ENCODE assay signal across 9 mouse cellular contexts in genomic region chr2:105188182-105188581, GRCm38 (mm10). TPM values are rescaled to one million over a fixed set of nuclear protein-coding genes. Genes with fewer than 3 reads are reported as not detected.
DNase-seq lines count a peak whose midpoint lies in the region; ATAC-seq and TF ChIP-seq lines count a peak whose summit lies in the region.
"Had no signal": no experiment of that assay in that cellular context is flagged by ENCODE, and none has a peak within 500 bp of the region (broad histone marks: within the 10 kb centered on the region; RNA-seq: fewer than 3 reads in every experiment).

No protein-coding gene starts in this region.

- WGBS in heart, embryonic 10.5 days = 76% methylated on average over 10 of the region's 10 CpGs
- WGBS in heart, embryonic 12.5 days = 76% methylated on average over 10 of the region's 10 CpGs
- WGBS in midbrain, embryonic 14.5 days = 77% methylated on average over 10 of the region's 10 CpGs
- 82% methylated on average over 10 of the region's 10 CpGs for WGBS in midbrain, embryonic 16.5 days

- peak; percentile 32; the same call in 1 of the 2 replicates for TF ChIP-seq CTCF in cortical plate, adult 2 months (IDR thresholded peaks at IDR 0.05; ENCODE audit: extremely low read depth, insufficient read depth, low read length)

- no peaks in the 10 kb centered on the region; the same call in 1 of the 2 replicates for H3K27me3 ChIP-seq in heart, embryonic 10.5 days (ENCODE audit: insufficient read depth, poor library complexity, severe bottlenecking)
- H3K27me3 ChIP-seq in heart, embryonic 12.5 days (replicated peaks) = no peaks in the 10 kb centered on the region
- H3K27me3 ChIP-seq in midbrain, embryonic 14.5 days (ENCODE audit: control insufficient read depth, insufficient read depth, low read length) = no peaks in the 10 kb centered on the region
- H3K27me3 ChIP-seq in midbrain, embryonic 16.5 days (ENCODE audit: control insufficient read depth, insufficient read depth, low read depth, low read length) = no peaks in the 10 kb centered on the region
- peaks cover 2% of the 10 kb centered on the region; the same call in 1 of the 2 replicates for H3K27me3 ChIP-seq in splenic B cell, adult 2 months (ENCODE audit: control insufficient read depth, insufficient read depth, low read length, poor library complexity, severe bottlenecking)

- H3K4me2 ChIP-seq in heart, embryonic 12.5 days = no peak overlapping the region
- no peak overlapping the region for H3K4me2 ChIP-seq in midbrain, embryonic 14.5 days (ENCODE audit: low read length)
- no peak overlapping the region for H3K4me2 ChIP-seq in midbrain, embryonic 16.5 days (ENCODE audit: low read length)

- H3K9me3 ChIP-seq in heart, embryonic 10.5 days = no peaks in the 10 kb centered on the region
- H3K9me3 ChIP-seq in heart, embryonic 12.5 days (replicated peaks) = no peaks in the 10 kb centered on the region
- no peaks in the 10 kb centered on the region for H3K9me3 ChIP-seq in midbrain, embryonic 14.5 days (ENCODE audit: control insufficient read depth, low read length)
- no peaks in the 10 kb centered on the region for H3K9me3 ChIP-seq in midbrain, embryonic 16.5 days (replicated peaks; ENCODE audit: control insufficient read depth, low read length, poor library complexity, severe bottlenecking)

- TF ChIP-seq POLR2A in cortical plate, adult 2 months (IDR thresholded peaks at IDR 0.05; ENCODE audit: extremely low read depth, insufficient read depth, low read length) = no peak

- H3K27ac ChIP-seq in heart, embryonic 10.5 days = no peak overlapping the region
- H3K27ac ChIP-seq in heart, embryonic 12.5 days (ENCODE audit: poor library complexity, severe bottlenecking) = no peak overlapping the region
- H3K27ac ChIP-seq in midbrain, embryonic 14.5 days (replicated peaks; ENCODE audit: low read depth, low read length) = no peak overlapping the region
- no peak overlapping the region for H3K27ac ChIP-seq in midbrain, embryonic 16.5 days (ENCODE audit: low read length)
- no peak overlapping the region for H3K27ac ChIP-seq in cortical plate, adult 2 months (ENCODE audit: insufficient read depth, low read length)

- H3K4me1 ChIP-seq in heart, embryonic 10.5 days = no peaks in the 10 kb centered on the region; the same call in 1 of the 2 replicates
- H3K4me1 ChIP-seq in heart, embryonic 12.5 days (replicated peaks) = no peaks in the 10 kb centered on the region
- H3K4me1 ChIP-seq in midbrain, embryonic 14.5 days (ENCODE audit: control insufficient read depth, insufficient read depth, low read length) = no peaks in the 10 kb centered on the region
- no peaks in the 10 kb centered on the region for H3K4me1 ChIP-seq in midbrain, embryonic 16.5 days (ENCODE audit: control insufficient read depth, insufficient read depth, low read length)
- H3K4me1 ChIP-seq in cortical plate, adult 2 months (ENCODE audit: control insufficient read depth, insufficient read depth, low read length) = no peaks in the 10 kb centered on the region

- no peaks in the 10 kb centered on the region for H3K36me3 ChIP-seq in heart, embryonic 10.5 days
- H3K36me3 ChIP-seq in heart, embryonic 12.5 days = no peaks in the 10 kb centered on the region
- H3K36me3 ChIP-seq in midbrain, embryonic 14.5 days (ENCODE audit: control insufficient read depth, insufficient read depth, low read length) = no peaks in the 10 kb centered on the region
- H3K36me3 ChIP-seq in midbrain, embryonic 16.5 days (ENCODE audit: control insufficient read depth, insufficient read depth, low read length) = no peaks in the 10 kb centered on the region
- H3K36me3 ChIP-seq in splenic B cell, adult 2 months (ENCODE audit: control insufficient read depth, insufficient read depth, low read length, poor library complexity, severe bottlenecking) = no peaks in the 10 kb centered on the region

- peak; percentile 73 for DNase-seq in heart, embryonic 10.5 days (ENCODE audit: low spot score)
- DNase-seq in midbrain, embryonic 14.5 days = peak; percentile 25
- peak; percentile 22 for DNase-seq in splenic B cell, adult 2 months (ENCODE audit: low read depth, low spot score)
- no peak for DNase-seq in gastrocnemius, postnatal 25 days
- DNase-seq in gastrocnemius, postnatal 14 days = no peak
- DNase-seq: layer of hippocampus, postnatal 36 days had no signal

- intact Hi-C loops in gastrocnemius, postnatal 14 days (cut with DNase I; ENCODE audit: low total_unique reads) = no loop called here

- H3K4me3 ChIP-seq in heart, embryonic 10.5 days = no peak overlapping the region
- no peak overlapping the region for H3K4me3 ChIP-seq in heart, embryonic 12.5 days
- H3K4me3 ChIP-seq in midbrain, embryonic 14.5 days (replicated peaks; ENCODE audit: low read depth, low read length) = no peak overlapping the region
- H3K4me3 ChIP-seq in midbrain, embryonic 16.5 days (ENCODE audit: low read depth, low read length) = no peak overlapping the region
- no peak overlapping the region for H3K4me3 ChIP-seq in cortical plate, adult 2 months (ENCODE audit: insufficient read depth, low read length)

- no peak overlapping the region for H3K9ac ChIP-seq in heart, embryonic 12.5 days
- H3K9ac ChIP-seq in midbrain, embryonic 14.5 days (replicated peaks; ENCODE audit: low read length) = no peak overlapping the region
- no peak overlapping the region for H3K9ac ChIP-seq in midbrain, embryonic 16.5 days (ENCODE audit: low read depth, low read length)

- ATAC-seq in heart, embryonic 12.5 days (ENCODE audit: insufficient number of reproducible peaks, low FRiP score) = no peak
- ATAC-seq in midbrain, embryonic 14.5 days (ENCODE audit: low FRiP score, low TSS enrichment) = no peak
- no peak for ATAC-seq in midbrain, embryonic 16.5 days

RNA-seq across cellular contexts. Expression of gene Them7, which starts 35.9 kb away (rescaled TPM):
- polyA plus RNA-seq in heart, embryonic 10.5 days (2016; fragmentation: Nextera tagmentation; extraction: Ambion mirVana) = 1.0 and 2.7 TPM in 2 replicates
- polyA plus RNA-seq in heart, embryonic 12.5 days (2016; fragmentation: Nextera tagmentation; extraction: Ambion mirVana) = 0.99 and 1.1 TPM in 2 replicates
- not detected in 2 replicates for polyA plus RNA-seq in midbrain, embryonic 14.5 days (2014; fragmentation: Nextera tagmentation; extraction: Ambion mirVana)
- not detected in 2 replicates for polyA plus RNA-seq in midbrain, embryonic 16.5 days (2015; fragmentation: Nextera tagmentation; extraction: Ambion mirVana)
- polyA plus RNA-seq in cortical plate, adult 2 months (2012; rRNA removed) = not detected in 2 replicates
- total RNA-seq in gastrocnemius, postnatal 25 days (2021) = not detected
- total RNA-seq in gastrocnemius, postnatal 14 days (2021) = not detected
- total RNA-seq: layer of hippocampus, postnatal 36 days had no signal

Comparison
In these comparisons a context has a peak if more than half of its experiments do, and no peak if none do; other contexts are left out.
1. DNase-seq: peak in heart, embryonic 10.5 days (single experiment), midbrain, embryonic 14.5 days (single experiment) and splenic B cell, adult 2 months (single experiment); none in gastrocnemius, postnatal 25 days (single experiment) and gastrocnemius, postnatal 14 days (single experiment).